Comparison of ENCODE assay signal across 25 mouse cellular contexts in genomic region chr14:109958008-109958407, GRCm38 (mm10).
DNase-seq lines count a peak whose midpoint lies in the region; ATAC-seq and TF ChIP-seq lines count a peak whose summit lies in the region.
"Had no signal": no experiment of that assay in that cellular context is flagged by ENCODE, and none has a peak within 500 bp of the region (broad histone marks: within the 10 kb centered on the region; RNA-seq: fewer than 3 reads in every experiment).

No protein-coding gene starts in this region.

- H3K9ac ChIP-seq in hindbrain, postnatal 0 days (replicated peaks; ENCODE audit: low read length) = no peak overlapping the region
- no peak overlapping the region for H3K9ac ChIP-seq in hindbrain, embryonic 16.5 days (ENCODE audit: low read depth, low read length)
- no peak overlapping the region for H3K9ac ChIP-seq in midbrain, postnatal 0 days (replicated peaks; ENCODE audit: low read length, poor library complexity, severe bottlenecking)
- no peak overlapping the region for H3K9ac ChIP-seq in midbrain, embryonic 15.5 days
- H3K9ac ChIP-seq in forebrain, postnatal 0 days = no peak overlapping the region
- H3K9ac ChIP-seq: heart, embryonic 15.5 days; hindbrain, embryonic 12.5 days; limb, embryonic 13.5 days had no signal

- H3K4me2 ChIP-seq in hindbrain, postnatal 0 days (ENCODE audit: low read depth, low read length) = no peak overlapping the region
- no peak overlapping the region for H3K4me2 ChIP-seq in hindbrain, embryonic 16.5 days (ENCODE audit: low read length)
- no peak overlapping the region for H3K4me2 ChIP-seq in midbrain, postnatal 0 days (ENCODE audit: low read depth, low read length, poor library complexity, severe bottlenecking)
- no peak overlapping the region for H3K4me2 ChIP-seq in midbrain, embryonic 15.5 days
- H3K4me2 ChIP-seq in forebrain, postnatal 0 days (ENCODE audit: low read depth) = no peak overlapping the region
- H3K4me2 ChIP-seq: heart, embryonic 15.5 days; hindbrain, embryonic 12.5 days; limb, embryonic 13.5 days; liver, embryonic 11.5 days; midbrain, embryonic 11.5 days had no signal

- H3K27me3 ChIP-seq in hindbrain, postnatal 0 days (ENCODE audit: insufficient read depth, low read length) = no peaks in the 10 kb centered on the region
- no peaks in the 10 kb centered on the region for H3K27me3 ChIP-seq in hindbrain, embryonic 16.5 days (replicated peaks; ENCODE audit: control insufficient read depth, insufficient read depth, low read length)
- H3K27me3 ChIP-seq in midbrain, postnatal 0 days (ENCODE audit: insufficient read depth, low read length) = no peaks in the 10 kb centered on the region
- H3K27me3 ChIP-seq in midbrain, embryonic 15.5 days (replicated peaks) = no peaks in the 10 kb centered on the region
- no peaks in the 10 kb centered on the region for H3K27me3 ChIP-seq in forebrain, postnatal 0 days (ENCODE audit: insufficient read depth, low read length)
- H3K27me3 ChIP-seq: heart, embryonic 15.5 days; hindbrain, embryonic 12.5 days; limb, embryonic 13.5 days had no signal

- H3K36me3 ChIP-seq in hindbrain, postnatal 0 days (ENCODE audit: insufficient read depth, low read length) = no peaks in the 10 kb centered on the region
- no peaks in the 10 kb centered on the region for H3K36me3 ChIP-seq in hindbrain, embryonic 16.5 days (ENCODE audit: control insufficient read depth, insufficient read depth, low read length)
- no peaks in the 10 kb centered on the region for H3K36me3 ChIP-seq in midbrain, postnatal 0 days (ENCODE audit: insufficient read depth, low read length)
- no peaks in the 10 kb centered on the region for H3K36me3 ChIP-seq in midbrain, embryonic 15.5 days (replicated peaks)
- H3K36me3 ChIP-seq in forebrain, postnatal 0 days (ENCODE audit: insufficient read depth) = no peaks in the 10 kb centered on the region
- H3K36me3 ChIP-seq: heart, embryonic 10.5 days; heart, embryonic 15.5 days; hindbrain, embryonic 12.5 days; limb, embryonic 13.5 days had no signal

- no peak for ATAC-seq in hindbrain, postnatal 0 days
- no peak; the same call in 1 of the 2 replicates for ATAC-seq in hindbrain, embryonic 16.5 days
- no peak for ATAC-seq in midbrain, postnatal 0 days (ENCODE audit: low FRiP score)
- no peak for ATAC-seq in midbrain, embryonic 15.5 days (replicated peaks)
- peak; percentile 56; the same call in 1 of the 2 replicates for ATAC-seq in forebrain, postnatal 0 days
- ATAC-seq: CD4-positive, CD25-positive, alpha-beta regulatory T cell, adult 4 months had no signal

- no peak for TF ChIP-seq CTCF in hindbrain, postnatal 0 days (IDR thresholded peaks at IDR 0.05; ENCODE audit: low read depth)
- TF ChIP-seq CTCF in midbrain, postnatal 0 days (IDR thresholded peaks at IDR 0.05) = no peak
- TF ChIP-seq CTCF in forebrain, postnatal 0 days (IDR thresholded peaks at IDR 0.05; ENCODE audit: low read depth) = no peak

- H3K4me1 ChIP-seq in hindbrain, postnatal 0 days (ENCODE audit: insufficient read depth, low read length) = no peaks in the 10 kb centered on the region
- H3K4me1 ChIP-seq in hindbrain, embryonic 16.5 days (ENCODE audit: control insufficient read depth, insufficient read depth, low read depth, low read length) = no peaks in the 10 kb centered on the region
- H3K4me1 ChIP-seq in midbrain, postnatal 0 days (ENCODE audit: insufficient read depth, low read length) = no peaks in the 10 kb centered on the region
- H3K4me1 ChIP-seq in midbrain, embryonic 15.5 days = no peaks in the 10 kb centered on the region
- H3K4me1 ChIP-seq in forebrain, postnatal 0 days (ENCODE audit: insufficient read depth) = no peaks in the 10 kb centered on the region
- H3K4me1 ChIP-seq: heart, embryonic 10.5 days; heart, embryonic 15.5 days; hindbrain, embryonic 12.5 days; limb, embryonic 13.5 days had no signal

- whole genome bisulfite sequencing in hindbrain, postnatal 0 days = 51% methylated on average over 3 of the region's 3 CpGs
- WGBS in hindbrain, embryonic 16.5 days = 64% methylated on average over 3 of the region's 3 CpGs
- 58% methylated on average over 3 of the region's 3 CpGs for WGBS in midbrain, postnatal 0 days
- 73% methylated on average over 3 of the region's 3 CpGs for WGBS in midbrain, embryonic 15.5 days
- WGBS in forebrain, postnatal 0 days = 51% methylated on average over 3 of the region's 3 CpGs

- H3K9me3 ChIP-seq in hindbrain, postnatal 0 days (ENCODE audit: low read length) = no peaks in the 10 kb centered on the region
- no peaks in the 10 kb centered on the region for H3K9me3 ChIP-seq in hindbrain, embryonic 16.5 days (ENCODE audit: control insufficient read depth, low read length)
- H3K9me3 ChIP-seq in midbrain, postnatal 0 days (ENCODE audit: low read length) = no peaks in the 10 kb centered on the region
- no peaks in the 10 kb centered on the region for H3K9me3 ChIP-seq in midbrain, embryonic 15.5 days
- no peaks in the 10 kb centered on the region for H3K9me3 ChIP-seq in forebrain, postnatal 0 days (ENCODE audit: low read length)
- H3K9me3 ChIP-seq: heart, embryonic 10.5 days; heart, embryonic 15.5 days; hindbrain, embryonic 12.5 days; limb, embryonic 13.5 days had no signal

- H3K4me3 ChIP-seq in hindbrain, postnatal 0 days (ENCODE audit: low read length) = no peak overlapping the region
- no peak overlapping the region for H3K4me3 ChIP-seq in hindbrain, embryonic 16.5 days (ENCODE audit: low read length)
- H3K4me3 ChIP-seq in midbrain, postnatal 0 days (ENCODE audit: low read depth, low read length) = no peak overlapping the region
- H3K4me3 ChIP-seq in midbrain, embryonic 15.5 days = no peak overlapping the region
- no peak overlapping the region for H3K4me3 ChIP-seq in forebrain, postnatal 0 days (ENCODE audit: low read depth, low read length)
- H3K4me3 ChIP-seq: erythroblast, embryonic 14.5 days; heart, embryonic 10.5 days; heart, embryonic 15.5 days; hindbrain, embryonic 12.5 days; limb, embryonic 13.5 days had no signal

- peak; percentile 16 for DNase-seq in hindbrain, postnatal 0 days (ENCODE audit: low spot score)
- peak; percentile 22 for DNase-seq in midbrain, postnatal 0 days (ENCODE audit: low spot score)
- peak; percentile 11 for DNase-seq in forebrain, postnatal 0 days
- no peak for DNase-seq in ovary, postnatal 14 days (ENCODE audit: low spot score)
- no peak for DNase-seq in right cerebral cortex, postnatal 10 days (ENCODE audit: low spot score in 2 of 2)
- DNase-seq: adrenal gland, postnatal 14 days; cerebellum, adult 18-20 months; cerebellum, postnatal 10 days; gastrocnemius, postnatal 25 days; heart, adult 11 months; heart, postnatal 36 days; kidney, adult 11 months; kidney, postnatal 14 days; lung, postnatal 36 days; right cerebral cortex, postnatal 14 days had no signal

- no peak overlapping the region for H3K27ac ChIP-seq in hindbrain, postnatal 0 days
- no peak overlapping the region for H3K27ac ChIP-seq in hindbrain, embryonic 16.5 days (ENCODE audit: low read depth, low read length)
- H3K27ac ChIP-seq in midbrain, postnatal 0 days (ENCODE audit: low read depth, low read length) = no peak overlapping the region
- no peak overlapping the region for H3K27ac ChIP-seq in midbrain, embryonic 15.5 days
- H3K27ac ChIP-seq in forebrain, postnatal 0 days (ENCODE audit: low read depth, low read length) = no peak overlapping the region
- H3K27ac ChIP-seq: heart, embryonic 10.5 days; heart, embryonic 15.5 days; hindbrain, embryonic 12.5 days; limb, embryonic 13.5 days had no signal

Comparison
In these comparisons a context has a peak if more than half of its experiments do, and no peak if none do; other contexts are left out.
1. DNase-seq: peak in hindbrain, postnatal 0 days (single experiment), midbrain, postnatal 0 days (single experiment) and forebrain, postnatal 0 days (single experiment); none in ovary, postnatal 14 days (single experiment) and right cerebral cortex, postnatal 10 days (0 of 2).